Mouse (Mus musculus) liver, embryonic 11.5 days (tissue): ENCODE results near the gene Cchcr1. TPM values are rescaled to one million over a fixed set of nuclear protein-coding genes. Genes with fewer than 3 reads are reported as not detected.

Experiments
- ATAC-seq: fragments of 200-750 bp; cut with Nextera tagmentation; replicated peaks from 2 replicates; pipeline ENCODE4 v1.8.0; 2017; ENCODE audit warnings: moderate number of reproducible peaks, mild to moderate bottlenecking, moderate TSS enrichment, moderate library complexity; ENCODE audit not compliant: low FRiP score
- DNase-seq: peaks from one replicate; pipeline ENCODE4 v3.0.0-alpha.2; 2017; ENCODE audit warnings: low spot score
- H3K27ac ChIP-seq: fragments of 300-500 bp; sonication (generic); 2 replicates; pipeline ENCODE4 v1.5.1; 2014; ENCODE audit warnings: mild to moderate bottlenecking, low read depth, low read length, control low read depth
- H3K27me3 ChIP-seq: fragments of 300-500 bp; sonication (generic); replicated peaks from 2 replicates; pipeline ENCODE4 v1.6.1; 2014; ENCODE audit warnings: low read length, mixed read lengths; ENCODE audit not compliant: control insufficient read depth, insufficient read depth
- H3K36me3 ChIP-seq: fragments of 300-500 bp; sonication (generic); 2 replicates; pipeline ENCODE4 v1.6.1; 2014; ENCODE audit warnings: mild to moderate bottlenecking, low read length, moderate library complexity, mixed read lengths; ENCODE audit not compliant: control insufficient read depth, insufficient read depth
- H3K4me1 ChIP-seq: fragments of 300-500 bp; sonication (generic); replicated peaks from 2 replicates; pipeline ENCODE4 v1.6.1; 2014; ENCODE audit warnings: low read length, mixed read lengths; ENCODE audit not compliant: control insufficient read depth, insufficient read depth
- H3K4me2 ChIP-seq: fragments of 300-500 bp; sonication (generic); 2 replicates; pipeline ENCODE4 v1.6.1; 2014; ENCODE audit warnings: mild to moderate bottlenecking, control low read depth, moderate library complexity
- H3K4me3 ChIP-seq: fragments of 300-500 bp; sonication (generic); 2 replicates; pipeline ENCODE4 v1.5.1; 2014; ENCODE audit warnings: low read depth, low read length, control low read depth
- H3K9ac ChIP-seq: fragments of 300-500 bp; sonication (generic); 2 replicates; pipeline ENCODE4 v1.6.1; 2014; ENCODE audit warnings: low read depth, low read length, control low read depth
- H3K9me3 ChIP-seq: fragments of 300-500 bp; sonication (generic); 2 replicates; pipeline ENCODE4 v1.6.1; 2016; ENCODE audit warnings: low read length, inconsistent platforms, mixed read lengths; ENCODE audit not compliant: control insufficient read depth
- WGBS: fragments of 180-500 bp; shearing (Covaris S2); extraction: QIAGEN DNeasy Blood & Tissue Kit; methylation state at CpG from one replicate; pipeline ENCODE4 v1.1.7; 2014; 5-methylcytosine and 5-hydroxymethylcytosine counted together
- polyA plus RNA-seq: library from polyadenylated mRNA; unstranded; fragments of >200 nt; fragmentation: Nextera tagmentation; extraction: Ambion mirVana; gene quantifications from 2 replicates; pipeline ENCODE4 v1.2.1, GENCODE M21; 2014

Cchcr1 gene
- polyA plus RNA-seq, 1 experiment from 2014 or later, result 14.2 TPM

DNA sequence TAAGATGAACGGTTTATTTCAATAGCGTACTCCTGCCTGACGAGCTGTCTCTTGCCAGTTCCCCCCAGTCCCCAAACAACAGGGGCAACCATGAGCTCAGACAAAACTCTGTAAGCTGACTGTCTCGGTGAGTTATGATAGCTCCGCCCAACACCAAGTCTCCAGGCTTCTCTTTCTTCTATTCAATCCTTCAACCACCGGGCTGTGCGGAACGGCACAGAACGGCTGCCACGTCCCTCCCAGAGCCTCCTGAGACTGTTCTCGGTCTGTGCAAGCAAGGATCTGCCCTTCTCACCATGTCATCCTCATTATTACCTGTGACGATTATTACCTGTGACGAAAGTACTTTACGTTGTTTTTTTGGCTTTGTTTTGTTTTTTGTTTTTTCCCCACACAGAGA lies 53.9 kb downstream of the Cchcr1 start:
- ATAC-seq (no peak), DNase-seq (no peak)
- peaks cover 38% of the 10 kb centered on the region for H3K27me3 ChIP-seq
- H3K9me3 ChIP-seq, result no peaks in the 10 kb centered on the region
- no peak overlapping the region for H3K4me3 ChIP-seq
- H3K9ac ChIP-seq, result no peak overlapping the region
- H3K27ac ChIP-seq, result no peak overlapping the region
- no peaks in the 10 kb centered on the region for H3K36me3 ChIP-seq
- no peak overlapping the region for H3K4me2 ChIP-seq
- H3K4me1 ChIP-seq, result no peaks in the 10 kb centered on the region
- WGBS, result 80% methylated on average over 14 of the region's 14 CpGs

- Histone ChIP-seq H3K27ac (no peak overlapping the region), H3K4me3 (no peak overlapping the region), H3K36me3 (no peaks in the 10 kb centered on the region), H3K9me3 (no peaks in the 10 kb centered on the region), H3K9ac (no peak overlapping the region), H3K4me2 (no peak overlapping the region), H3K4me1 (no peaks in the 10 kb centered on the region), H3K27me3 (peaks cover 43% of the 10 kb centered on the region)
- WGBS, result 90% methylated on average over 7 of the region's 7 CpGs
- ATAC-seq (no peak), DNase-seq (no peak)
These were observed 54.6 kb downstream of the Cchcr1 start for GRCm38 (mm10) chr17:35571477-35571876.

GRCm38 (mm10) chr17:35578211-35578610 lies 61.3 kb downstream of the Cchcr1 start:
- Histone ChIP-seq H3K9me3 (0 out of 2 replicates have a peak, but pooled peaks cover 3% of the 10 kb centered on the region), H3K27me3 (peaks cover 16% of the 10 kb centered on the region), H3K36me3 (no peaks in the 10 kb centered on the region), H3K4me2 (no peak overlapping the region), H3K27ac (no peak overlapping the region), H3K9ac (no peak overlapping the region), H3K4me3 (no peak overlapping the region), H3K4me1 (no peaks in the 10 kb centered on the region)
- peak; percentile 57 for DNase-seq
- ATAC-seq, result no peak
- WGBS, result 20% methylated on average over 6 of the region's 6 CpGs

Other genes starting within 250 kb of the Cchcr1 start
- 0.40 and 0.60 TPM in 2 replicates for gene H2-Q1, start 196.7 kb upstream of the Cchcr1 start, polyA plus RNA-seq
- 1.6 and 2.1 TPM in 2 replicates for gene H2-Q2, start 174.9 kb upstream of the Cchcr1 start, polyA plus RNA-seq
- 1.8 and 2.0 TPM in 2 replicates for gene H2-Q4, start 137.5 kb upstream of the Cchcr1 start, polyA plus RNA-seq
- gene H2-Q6, start 92.2 kb upstream of the Cchcr1 start, polyA plus RNA-seq, result 15.2 and 16.4 TPM in 2 replicates
- 29.9 and 30.8 TPM in 2 replicates for gene H2-Q7, start 77.9 kb upstream of the Cchcr1 start, polyA plus RNA-seq
- 72.3 and 73.7 TPM in 2 replicates for gene H2-Q10, start 47.0 kb upstream of the Cchcr1 start, polyA plus RNA-seq
- gene Pou5f1, start 11.1 kb upstream of the Cchcr1 start, polyA plus RNA-seq, result not detected in 2 replicates
- gene Tcf19, start 276 bp upstream of the Cchcr1 start, polyA plus RNA-seq, result 37.3 and 41.2 TPM in 2 replicates
- gene Psors1c2, start 16.1 kb downstream of the Cchcr1 start, polyA plus RNA-seq, result 0.69 TPM in 1 of 2 replicates, not detected in the other
- 0.17 TPM in 1 of 2 replicates, not detected in the other for gene Cdsn, start 35.0 kb downstream of the Cchcr1 start, polyA plus RNA-seq
- not detected in 2 replicates for gene 2300002M23Rik, start 50.4 kb downstream of the Cchcr1 start, polyA plus RNA-seq
- 0.32 TPM in 1 of 2 replicates, not detected in the other for gene Sfta2, start 84.4 kb downstream of the Cchcr1 start, polyA plus RNA-seq
- not detected in 2 replicates for gene Gm9573, start 109.5 kb downstream of the Cchcr1 start, polyA plus RNA-seq
- gene Mucl3, start 126.6 kb downstream of the Cchcr1 start, polyA plus RNA-seq, result 0.09 and 0.18 TPM in 2 replicates
- 18.8 and 20.6 TPM in 2 replicates for gene Vars2, start 150.5 kb downstream of the Cchcr1 start, polyA plus RNA-seq
- 55.3 and 58.6 TPM in 2 replicates for gene Gtf2h4, start 156.6 kb downstream of the Cchcr1 start, polyA plus RNA-seq
- 13.2 and 15.9 TPM in 2 replicates for gene Ddr1, start 187.5 kb downstream of the Cchcr1 start, polyA plus RNA-seq